Mouse (Mus musculus) embryonic facial prominence, embryonic 11.5 days (tissue): ENCODE data around the gene Lair1. TPM values are rescaled to one million over a fixed set of nuclear protein-coding genes. Genes with fewer than 3 reads are reported as not detected.

Source experiments
- ATAC-seq: fragments of 200-750 bp; cut with Nextera tagmentation; replicated peaks from 2 replicates; pipeline ENCODE4 v1.8.0; 2017; ENCODE audit warnings: low read depth; ENCODE audit not compliant: insufficient number of reproducible peaks, low FRiP score, low TSS enrichment
- DNase-seq: peaks from one replicate; pipeline ENCODE4 v3.0.0-alpha.2; 2015; ENCODE audit warnings: low spot score
- H3K27ac ChIP-seq: fragments of 300-500 bp; sonication (generic); replicated peaks from 2 replicates; pipeline ENCODE4 v1.5.1; 2014; ENCODE audit warnings: mild to moderate bottlenecking, low read depth, low read length, control low read depth
- H3K27me3 ChIP-seq: fragments of 300-500 bp; sonication (generic); 2 replicates; pipeline ENCODE4 v1.6.1; 2014; ENCODE audit warnings: mild to moderate bottlenecking, low read length, moderate library complexity, mixed read lengths; ENCODE audit not compliant: control insufficient read depth, insufficient read depth
- H3K36me3 ChIP-seq: fragments of 300-500 bp; sonication (generic); replicated peaks from 2 replicates; pipeline ENCODE4 v1.6.1; 2014; ENCODE audit warnings: low read depth, mild to moderate bottlenecking, low read length, moderate library complexity, mixed read lengths; ENCODE audit not compliant: control insufficient read depth, insufficient read depth
- H3K4me1 ChIP-seq: fragments of 300-500 bp; sonication (generic); 2 replicates; pipeline ENCODE4 v1.6.1; 2014; ENCODE audit warnings: low read length, mixed read lengths; ENCODE audit not compliant: control insufficient read depth, insufficient read depth
- H3K4me2 ChIP-seq: fragments of 300-500 bp; sonication (generic); 2 replicates; pipeline ENCODE4 v1.6.1; 2014; ENCODE audit warnings: low read depth, mild to moderate bottlenecking, control low read depth, low read length, moderate library complexity
- H3K4me3 ChIP-seq: fragments of 300-500 bp; sonication (generic); 2 replicates; pipeline ENCODE4 v1.5.1; 2014; ENCODE audit warnings: low read depth, low read length, control low read depth
- H3K9ac ChIP-seq: fragments of 300-500 bp; sonication (generic); replicated peaks from 2 replicates; pipeline ENCODE4 v1.6.1; 2014; ENCODE audit warnings: mild to moderate bottlenecking, control low read depth, low read length
- H3K9me3 ChIP-seq: fragments of 300-500 bp; sonication (generic); replicated peaks from 2 replicates; pipeline ENCODE4 v1.6.1; 2016; ENCODE audit warnings: mild to moderate bottlenecking, low read length, inconsistent platforms, mixed read lengths; ENCODE audit not compliant: control insufficient read depth
- WGBS: fragments of 180-500 bp; shearing (Covaris S2); extraction: QIAGEN DNeasy Blood & Tissue Kit; methylation state at CpG from one replicate; pipeline ENCODE4 v1.1.7; 2014; 5-methylcytosine and 5-hydroxymethylcytosine counted together
- polyA plus RNA-seq: library from polyadenylated mRNA; unstranded; fragments of >200 nt; fragmentation: Nextera tagmentation; extraction: Ambion mirVana; gene quantifications from 2 replicates; pipeline ENCODE4 v1.2.1, GENCODE M21; 2014

Gene Lair1
- polyA plus RNA-seq, 1 experiment from 2014 or later = 1.5 TPM

GRCm38 (mm10) chr7:3957387-3957786 is 105.6 kb downstream of the Lair1 start:
- WGBS = 80% methylated on average over 3 of the region's 3 CpGs
- Histone ChIP-seq H3K27ac (no peak overlapping the region), H3K4me3 (no peak overlapping the region)

More at GRCm38 (mm10) chr7:3957387-3957786, 105.6 kb downstream of the Lair1 start:
- H3K4me1 ChIP-seq = no peaks in the 10 kb centered on the region
- no peak overlapping the region for H3K9ac ChIP-seq
- H3K27me3 ChIP-seq = no peaks in the 10 kb centered on the region
- ATAC-seq = no peak
- H3K9me3 ChIP-seq = no peaks in the 10 kb centered on the region
- no peak for DNase-seq
- H3K36me3 ChIP-seq = no peaks in the 10 kb centered on the region
- H3K4me2 ChIP-seq = no peak overlapping the region

Other genes with a start within 250 kb of the Lair1 start
- gene Gm15448, start 237.5 kb downstream of the Lair1 start, polyA plus RNA-seq = not detected in 2 replicates
- 0.13 TPM in 1 of 2 replicates, not detected in the other for gene Pira2, start 218.2 kb downstream of the Lair1 start, polyA plus RNA-seq
- gene Gm14548, start 165.1 kb downstream of the Lair1 start, polyA plus RNA-seq = 0.11 TPM in 1 of 2 replicates, not detected in the other
- gene Lilra6, start 147.7 kb downstream of the Lair1 start, polyA plus RNA-seq = 0.11 TPM in 1 of 2 replicates, not detected in the other
- gene Ttyh1, start 56.2 kb upstream of the Lair1 start, polyA plus RNA-seq = 8.3 and 10.2 TPM in 2 replicates
- gene Leng8, start 73.8 kb upstream of the Lair1 start, polyA plus RNA-seq = 31.4 and 37.5 TPM in 2 replicates
- gene Leng9, start 87.2 kb upstream of the Lair1 start, polyA plus RNA-seq = 1.6 and 1.9 TPM in 2 replicates
- gene Cdc42ep5, start 101.7 kb upstream of the Lair1 start, polyA plus RNA-seq = 43.9 and 45.7 TPM in 2 replicates
- gene Lilra5, start 174.6 kb upstream of the Lair1 start, polyA plus RNA-seq = 0.10 TPM in 1 of 2 replicates, not detected in the other